Mouse (Mus musculus) heart, embryonic 15.5 days (tissue): ENCODE results near the gene Ltbp2. TPM values are rescaled to one million over a fixed set of nuclear protein-coding genes. Genes with fewer than 3 reads are reported as not detected.

Source experiments
- ATAC-seq: fragments of 200-750 bp; cut with Nextera tagmentation; replicated peaks from 2 replicates; pipeline ENCODE4 v1.8.0; 2017; ENCODE audit warnings: low read depth, moderate TSS enrichment; ENCODE audit not compliant: insufficient number of reproducible peaks, insufficient read depth, low FRiP score
- H3K27ac ChIP-seq: fragments of 300-500 bp; sonication (generic); 2 replicates; pipeline ENCODE4 v1.5.1; 2015; ENCODE audit warnings: mild to moderate bottlenecking, inconsistent platforms
- H3K27me3 ChIP-seq: fragments of 300-500 bp; sonication (generic); 2 replicates; pipeline ENCODE4 v1.6.1; 2015; ENCODE audit warnings: inconsistent platforms
- H3K36me3 ChIP-seq: fragments of 300-500 bp; sonication (generic); 2 replicates; pipeline ENCODE4 v1.6.1; 2015; ENCODE audit warnings: mild to moderate bottlenecking, inconsistent platforms
- H3K4me1 ChIP-seq: fragments of 300-500 bp; sonication (generic); replicated peaks from 2 replicates; pipeline ENCODE4 v1.6.1; 2015; ENCODE audit warnings: inconsistent platforms
- H3K4me2 ChIP-seq: fragments of 300-500 bp; sonication (generic); 2 replicates; pipeline ENCODE4 v1.6.1; 2015; ENCODE audit warnings: inconsistent platforms, mild to moderate bottlenecking, moderate library complexity
- H3K4me3 ChIP-seq: fragments of 300-500 bp; sonication (generic); 2 replicates; pipeline ENCODE4 v1.5.1; 2015; ENCODE audit warnings: mild to moderate bottlenecking, inconsistent platforms
- H3K9ac ChIP-seq: fragments of 300-500 bp; sonication (generic); 2 replicates; pipeline ENCODE4 v1.6.1; 2015; ENCODE audit warnings: mild to moderate bottlenecking, inconsistent platforms
- H3K9me3 ChIP-seq: fragments of 300-500 bp; sonication (generic); replicated peaks from 2 replicates; pipeline ENCODE4 v1.6.1; 2016; ENCODE audit warnings: inconsistent platforms
- WGBS: fragments of 180-500 bp; shearing (Covaris S2); methylation state at CpG from one replicate; pipeline ENCODE4 v1.1.7; 2015; ENCODE audit warnings: mixed read lengths; 5-methylcytosine and 5-hydroxymethylcytosine counted together
- polyA plus RNA-seq: library from polyadenylated mRNA; unstranded; fragments of >200 nt; fragmentation: Nextera tagmentation; extraction: Ambion mirVana; gene quantifications from 2 replicates; pipeline ENCODE4 v1.2.1, GENCODE M21; 2015

Ltbp2 gene
- polyA plus RNA-seq, 1 experiment from 2014 or later = 5.3 TPM

- Histone ChIP-seq H3K9me3 (no peaks in the 10 kb centered on the region), H3K4me1 (peaks cover 30% of the 10 kb centered on the region), H3K27me3 (peaks cover 95% of the 10 kb centered on the region), H3K4me3 (no peak overlapping the region), H3K4me2 (no peak overlapping the region), H3K9ac (no peak overlapping the region), H3K36me3 (no peaks in the 10 kb centered on the region), H3K27ac (no peak overlapping the region)
- ATAC-seq = no peak
- 65% methylated on average over 13 of the region's 13 CpGs for WGBS
Measured at GRCm38 (mm10) chr12:84801532-84802110, 74.7 kb downstream of the Ltbp2 start.

GRCm38 (mm10) chr12:84800419-84800818, 75.9 kb downstream of the Ltbp2 start:
- Histone ChIP-seq H3K9ac (no peak overlapping the region), H3K4me1 (peaks cover 22% of the 10 kb centered on the region), H3K9me3 (no peaks in the 10 kb centered on the region), H3K36me3 (no peaks in the 10 kb centered on the region), H3K4me2 (no peak overlapping the region), H3K27me3 (peaks cover 95% of the 10 kb centered on the region), H3K4me3 (no peak overlapping the region), H3K27ac (no peak overlapping the region)
- WGBS = 28% methylated on average over 4 of the region's 4 CpGs
- peak; percentile 54; the same call in 1 of the 2 replicates for ATAC-seq

GRCm38 (mm10) chr12:84799086-84799485, 77.2 kb downstream of the Ltbp2 start:
- WGBS = 86% methylated on average over 13 of the region's 13 CpGs
- Histone ChIP-seq H3K4me2 (no peak overlapping the region), H3K9ac (no peak overlapping the region), H3K4me1 (peaks cover 16% of the 10 kb centered on the region), H3K9me3 (no peaks in the 10 kb centered on the region), H3K27ac (no peak overlapping the region), H3K27me3 (peaks cover 95% of the 10 kb centered on the region), H3K4me3 (no peak overlapping the region), H3K36me3 (no peaks in the 10 kb centered on the region)
- ATAC-seq = no peak

- no peak for ATAC-seq
- H3K4me1 ChIP-seq = no peaks in the 10 kb centered on the region
- peaks cover 100% of the 10 kb centered on the region for H3K27me3 ChIP-seq
- WGBS = 71% methylated on average over 8 of the region's 8 CpGs
- H3K4me3 ChIP-seq = no peak overlapping the region
- H3K27ac ChIP-seq = no peak overlapping the region
- no peaks in the 10 kb centered on the region for H3K36me3 ChIP-seq
- no peak overlapping the region for H3K9ac ChIP-seq
- H3K4me2 ChIP-seq = no peak overlapping the region
- no peaks in the 10 kb centered on the region for H3K9me3 ChIP-seq
Measured at GRCm38 (mm10) chr12:84794647-84795046, 81.7 kb downstream of the Ltbp2 start.

GRCm38 (mm10) chr12:84792629-84793028, 83.7 kb downstream of the Ltbp2 start:
- 70% methylated on average over 4 of the region's 4 CpGs for WGBS
- H3K27me3 ChIP-seq = peaks cover 99% of the 10 kb centered on the region
- no peak overlapping the region for H3K9ac ChIP-seq

GRCm38 (mm10) chr12:84790853-84791252, 85.5 kb downstream of the Ltbp2 start:
- H3K4me1 ChIP-seq = no peaks in the 10 kb centered on the region
- H3K9me3 ChIP-seq = no peaks in the 10 kb centered on the region
- H3K27ac ChIP-seq = no peak overlapping the region
- no peaks in the 10 kb centered on the region for H3K36me3 ChIP-seq
- WGBS = 45% methylated on average over 10 of the region's 10 CpGs
- peaks cover 99% of the 10 kb centered on the region for H3K27me3 ChIP-seq
- no peak for ATAC-seq
- no peak overlapping the region for H3K4me3 ChIP-seq
- H3K4me2 ChIP-seq = no peak overlapping the region
- no peak overlapping the region for H3K9ac ChIP-seq

More at GRCm38 (mm10) chr12:84792629-84793028, 83.7 kb downstream of the Ltbp2 start:
- Histone ChIP-seq H3K4me2 (no peak overlapping the region), H3K4me3 (no peak overlapping the region), H3K9me3 (no peaks in the 10 kb centered on the region), H3K27ac (no peak overlapping the region), H3K36me3 (no peaks in the 10 kb centered on the region), H3K4me1 (no peaks in the 10 kb centered on the region)
- no peak for ATAC-seq

- Histone ChIP-seq H3K27ac (no peak overlapping the region), H3K4me3 (no peak overlapping the region), H3K27me3 (peaks cover 77% of the 10 kb centered on the region), H3K4me2 (no peak overlapping the region), H3K9me3 (no peaks in the 10 kb centered on the region), H3K4me1 (peaks cover 9% of the 10 kb centered on the region), H3K36me3 (no peaks in the 10 kb centered on the region), H3K9ac (no peak overlapping the region)
- ATAC-seq = no peak
- WGBS = 67% methylated on average over 5 of the region's 5 CpGs
Measured at GRCm38 (mm10) chr12:84786091-84786490, 90.2 kb downstream of the Ltbp2 start.

GRCm38 (mm10) chr12:84784604-84785381, 91.5 kb downstream of the Ltbp2 start:
- peak; percentile 71 for ATAC-seq
- no peak overlapping the region for H3K27ac ChIP-seq

GRCm38 (mm10) chr12:84776229-84776628, 100.1 kb downstream of the Ltbp2 start:
- H3K36me3 ChIP-seq = no peaks in the 10 kb centered on the region
- H3K9me3 ChIP-seq = no peaks in the 10 kb centered on the region
- ATAC-seq = no peak
- no peak overlapping the region for H3K9ac ChIP-seq
- no peak overlapping the region for H3K4me3 ChIP-seq
- no peak overlapping the region for H3K4me2 ChIP-seq
- H3K27me3 ChIP-seq = no peaks in the 10 kb centered on the region
- no peak overlapping the region for H3K27ac ChIP-seq
- H3K4me1 ChIP-seq = peaks cover 19% of the 10 kb centered on the region

More at GRCm38 (mm10) chr12:84784604-84785381, 91.5 kb downstream of the Ltbp2 start:
- Histone ChIP-seq H3K4me3 (no peak overlapping the region), H3K36me3 (no peaks in the 10 kb centered on the region), H3K9me3 (no peaks in the 10 kb centered on the region), H3K9ac (no peak overlapping the region), H3K4me1 (peaks cover 9% of the 10 kb centered on the region), H3K27me3 (peaks cover 64% of the 10 kb centered on the region), H3K4me2 (peak overlapping the region; percentile 47; the same call in 1 of the 2 replicates)
- 29% methylated on average over 25 of the region's 25 CpGs for WGBS

- H3K4me2 ChIP-seq = peak overlapping the region; percentile 72
- 77% methylated on average over 6 of the region's 6 CpGs for WGBS
Measured at GRCm38 (mm10) chr12:84774376-84774775, 102.0 kb downstream of the Ltbp2 start.

GRCm38 (mm10) chr12:84773476-84773875, 102.9 kb downstream of the Ltbp2 start:
- under 1% methylated on average over 20 of the region's 20 CpGs for WGBS
- no peak for ATAC-seq
- Histone ChIP-seq H3K36me3 (0 out of 2 replicates have a peak, but pooled peaks cover 3% of the 10 kb centered on the region), H3K9ac (peak overlapping the region; percentile 81), H3K4me1 (peaks cover 23% of the 10 kb centered on the region), H3K4me3 (peak overlapping the region; percentile 87), H3K4me2 (peak overlapping the region; percentile 72), H3K27me3 (no peaks in the 10 kb centered on the region), H3K9me3 (no peaks in the 10 kb centered on the region), H3K27ac (peak overlapping the region; percentile 98)

More at GRCm38 (mm10) chr12:84774376-84774775, 102.0 kb downstream of the Ltbp2 start:
- no peak for ATAC-seq
- peaks cover 23% of the 10 kb centered on the region for H3K4me1 ChIP-seq
- H3K9me3 ChIP-seq = no peaks in the 10 kb centered on the region
- 0 out of 2 replicates have a peak, but pooled peaks cover 3% of the 10 kb centered on the region for H3K36me3 ChIP-seq
- H3K27me3 ChIP-seq = no peaks in the 10 kb centered on the region
- H3K27ac ChIP-seq = no peak overlapping the region
- H3K9ac ChIP-seq = no peak overlapping the region
- peak overlapping the region; percentile 87; the same call in 1 of the 2 replicates for H3K4me3 ChIP-seq
